Mouse (Mus musculus) hindbrain, embryonic 15.5 days (tissue): ENCODE results near the gene Zfp768. TPM values are rescaled to one million over a fixed set of nuclear protein-coding genes. Genes with fewer than 3 reads are reported as not detected.
A peak's percentile ranks its signal among the peaks of the same experiment; 100 is the strongest.
"Not testable (repeated sequence)": the region's sequence is repeated elsewhere in the genome, so short reads cannot be mapped to it uniquely, and the experiment has no call there.

ENCODE experiments used
- ATAC-seq: fragments of 200-750 bp; cut with Nextera tagmentation; 2 replicates; pipeline ENCODE4 v1.8.0; 2017; ENCODE audit warnings: low read depth, moderate number of reproducible peaks, moderate TSS enrichment; ENCODE audit not compliant: low FRiP score
- H3K27ac ChIP-seq: fragments of 300-500 bp; sonication (generic); replicated peaks from 2 replicates; pipeline ENCODE4 v1.5.1; 2015; ENCODE audit warnings: mild to moderate bottlenecking, inconsistent platforms
- H3K27me3 ChIP-seq: fragments of 300-500 bp; sonication (generic); 2 replicates; pipeline ENCODE4 v1.6.1; 2015; ENCODE audit warnings: control low read depth, inconsistent platforms
- H3K36me3 ChIP-seq: fragments of 300-500 bp; sonication (generic); 2 replicates; pipeline ENCODE4 v1.6.1; 2015; ENCODE audit warnings: control low read depth, inconsistent platforms
- H3K4me1 ChIP-seq: fragments of 300-500 bp; sonication (generic); replicated peaks from 2 replicates; pipeline ENCODE4 v1.6.1; 2015; ENCODE audit warnings: control low read depth, inconsistent platforms
- H3K4me2 ChIP-seq: fragments of 300-500 bp; sonication (generic); 2 replicates; pipeline ENCODE4 v1.6.1; 2015; ENCODE audit warnings: moderate library complexity, mild to moderate bottlenecking, inconsistent platforms
- H3K4me3 ChIP-seq: fragments of 300-500 bp; sonication (generic); 2 replicates; pipeline ENCODE4 v1.5.1; 2015; ENCODE audit warnings: mild to moderate bottlenecking, inconsistent platforms
- H3K9ac ChIP-seq: fragments of 300-500 bp; sonication (generic); 2 replicates; pipeline ENCODE4 v1.6.1; 2015; ENCODE audit warnings: inconsistent platforms
- H3K9me3 ChIP-seq: fragments of 300-500 bp; sonication (generic); 2 replicates; pipeline ENCODE4 v1.6.1; 2016; ENCODE audit warnings: control low read depth, inconsistent platforms
- WGBS: fragments of 180-500 bp; shearing (Covaris S2); methylation state at CpG from one replicate; pipeline ENCODE4 v1.1.7; 2015; 5-methylcytosine and 5-hydroxymethylcytosine counted together
- polyA plus RNA-seq: library from polyadenylated mRNA; unstranded; fragments of >200 nt; fragmentation: Nextera tagmentation; extraction: Ambion mirVana; gene quantifications from 2 replicates; pipeline ENCODE4 v1.2.1, GENCODE M21; 2015

The Zfp768 gene
- polyA plus RNA-seq, 1 experiment from 2014 or later: 20.4 TPM

DNA sequence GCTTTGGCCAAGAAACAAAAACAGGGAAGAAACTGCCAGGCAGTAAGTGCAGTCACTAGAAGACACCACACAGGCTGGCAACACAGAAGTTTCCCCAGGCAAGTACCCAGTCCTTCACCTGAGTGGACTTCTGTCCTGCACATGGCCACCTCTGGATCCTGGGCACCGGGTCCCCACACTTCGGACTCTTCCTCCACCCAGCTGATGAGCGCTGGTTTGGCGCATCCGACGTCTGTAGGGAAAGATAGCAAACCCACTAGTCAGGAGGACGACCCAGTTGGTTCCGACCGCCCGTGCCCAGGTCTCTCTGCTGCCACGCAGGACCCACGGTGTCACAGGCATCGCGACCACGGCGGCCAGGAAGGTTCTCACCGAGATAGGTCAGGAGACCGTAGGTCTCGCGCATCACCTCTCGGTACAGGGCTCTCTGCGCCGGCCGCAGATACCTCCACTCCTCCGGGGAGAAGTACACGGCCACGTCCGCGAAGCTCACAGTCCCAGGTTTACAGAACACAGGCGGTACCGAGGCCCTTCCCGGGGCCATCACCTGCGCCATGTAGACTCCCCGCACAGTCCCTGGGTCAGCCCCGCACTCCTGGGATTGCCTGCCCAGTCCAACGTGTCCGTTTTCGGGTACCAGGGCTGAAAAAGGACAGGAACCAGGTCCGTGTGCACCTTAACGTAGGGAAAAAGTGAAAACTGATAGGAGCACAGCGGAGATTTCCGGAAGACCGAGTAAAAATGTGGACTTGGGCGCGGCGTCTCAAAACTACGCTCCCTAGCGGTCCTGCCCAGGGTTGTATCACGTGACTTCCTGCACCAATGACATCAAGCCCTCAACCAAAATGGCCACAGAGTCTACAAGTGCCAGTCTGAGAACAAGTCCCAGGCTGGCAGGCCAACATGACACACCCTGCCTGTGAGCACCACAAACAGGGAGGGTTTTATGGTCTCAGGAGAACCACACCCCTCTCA lies 30.2 kb upstream of the Zfp768 start, which contains the start of gene Zfp747:
TSS of gene Zfp747 (minus strand) at position 780 of the 975 bp plus-strand sequence.
- not testable (repeated sequence) for H3K27me3 ChIP-seq, H3K4me1 ChIP-seq, H3K9me3 ChIP-seq, H3K36me3 ChIP-seq
- 3% methylated on average over 49 of the region's 49 CpGs for WGBS
- peak within 1 kb of the TSS; percentile 75 for H3K4me2 ChIP-seq
- ATAC-seq: peak; percentile 94
- peak within 1 kb of the TSS; percentile 64 for H3K9ac ChIP-seq
- peak within 1 kb of the TSS; percentile 63 for H3K27ac ChIP-seq
- H3K4me3 ChIP-seq: peak within 1 kb of the TSS; percentile 58

GRCm38 (mm10) chr7:127371870-127372269 lies 26.5 kb upstream of the Zfp768 start:
- WGBS: 81% methylated on average over 3 of the region's 3 CpGs
- H3K4me1 ChIP-seq, H3K9ac ChIP-seq, H3K4me3 ChIP-seq, H3K4me2 ChIP-seq, ATAC-seq, H3K9me3 ChIP-seq, H3K27ac ChIP-seq, H3K27me3 ChIP-seq, H3K36me3 ChIP-seq: not testable (repeated sequence)

GRCm38 (mm10) chr7:127371213-127371612 lies 25.8 kb upstream of the Zfp768 start:
- no peak overlapping the region for H3K27ac ChIP-seq
- peaks cover 9% of the 10 kb centered on the region; the same call in 1 of the 2 replicates for H3K36me3 ChIP-seq
- WGBS: 83% methylated on average over 2 of the region's 2 CpGs
- H3K4me1 ChIP-seq: peaks cover 4% of the 10 kb centered on the region; the same call in 1 of the 2 replicates
- H3K9me3 ChIP-seq: no peaks in the 10 kb centered on the region
- no peaks in the 10 kb centered on the region for H3K27me3 ChIP-seq
- H3K4me3 ChIP-seq: no peak overlapping the region
- no peak overlapping the region for H3K4me2 ChIP-seq
- no peak for ATAC-seq
- no peak overlapping the region for H3K9ac ChIP-seq

DNA sequence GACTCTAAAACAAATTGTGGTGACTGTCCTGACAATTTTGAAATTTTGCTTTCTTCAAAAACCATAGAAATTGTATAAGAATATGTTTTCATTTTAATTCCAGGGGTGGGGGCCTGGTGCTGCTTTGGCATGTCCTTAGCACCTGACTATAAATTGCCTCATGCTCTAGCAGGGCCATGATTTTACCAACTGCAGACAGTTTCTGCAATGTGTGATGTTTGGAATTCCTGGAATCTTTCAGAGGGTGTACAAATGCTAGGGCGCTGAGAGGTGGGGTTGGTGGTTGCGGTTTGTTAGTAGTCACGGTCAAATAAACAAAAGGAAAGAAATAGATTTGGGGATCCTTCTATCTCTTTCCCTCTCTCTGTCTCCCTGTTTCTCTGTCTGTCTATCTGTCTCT lies 20.9 kb upstream of the Zfp768 start:
- no peaks in the 10 kb centered on the region for H3K36me3 ChIP-seq
- peaks cover 14% of the 10 kb centered on the region for H3K4me1 ChIP-seq
- no peak overlapping the region for H3K9ac ChIP-seq
- H3K4me2 ChIP-seq: no peak overlapping the region
- no peak for ATAC-seq
- H3K9me3 ChIP-seq: no peaks in the 10 kb centered on the region
- no peak overlapping the region for H3K4me3 ChIP-seq
- no peak overlapping the region for H3K27ac ChIP-seq
- 89% methylated on average over 3 of the region's 3 CpGs for WGBS
- H3K27me3 ChIP-seq: no peaks in the 10 kb centered on the region; the same call in 1 of the 2 replicates

DNA sequence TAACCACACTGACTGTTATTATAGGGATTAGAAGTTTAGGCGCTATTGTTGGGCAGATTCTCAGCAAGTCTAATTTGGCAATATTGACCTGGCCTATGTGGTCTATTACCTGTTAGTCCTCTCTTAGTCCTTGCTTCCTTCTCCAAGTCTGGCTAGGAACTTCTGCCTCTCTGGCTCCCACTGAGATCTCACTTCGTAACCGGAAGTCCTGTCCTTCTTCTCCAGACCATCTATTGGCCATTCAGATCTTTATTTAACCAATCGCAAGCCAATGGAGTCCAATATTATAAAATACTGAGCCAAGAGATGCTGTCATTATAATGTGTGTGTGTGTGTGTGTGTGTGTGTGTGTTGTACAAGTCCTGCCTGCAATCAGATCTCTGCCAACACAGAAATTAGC lies 18.8 kb upstream of the Zfp768 start:
- Histone ChIP-seq H3K36me3 (no peaks in the 10 kb centered on the region), H3K4me1 (peaks cover 14% of the 10 kb centered on the region), H3K9me3 (no peaks in the 10 kb centered on the region), H3K27ac (no peak overlapping the region), H3K4me3 (peak overlapping the region; percentile 38), H3K9ac (peak overlapping the region; percentile 46; the same call in 1 of the 2 replicates), H3K27me3 (peaks cover 4% of the 10 kb centered on the region; the same call in 1 of the 2 replicates), H3K4me2 (peak overlapping the region; percentile 72)
- WGBS: 42% methylated on average over 4 of the region's 4 CpGs
- no peak for ATAC-seq

DNA sequence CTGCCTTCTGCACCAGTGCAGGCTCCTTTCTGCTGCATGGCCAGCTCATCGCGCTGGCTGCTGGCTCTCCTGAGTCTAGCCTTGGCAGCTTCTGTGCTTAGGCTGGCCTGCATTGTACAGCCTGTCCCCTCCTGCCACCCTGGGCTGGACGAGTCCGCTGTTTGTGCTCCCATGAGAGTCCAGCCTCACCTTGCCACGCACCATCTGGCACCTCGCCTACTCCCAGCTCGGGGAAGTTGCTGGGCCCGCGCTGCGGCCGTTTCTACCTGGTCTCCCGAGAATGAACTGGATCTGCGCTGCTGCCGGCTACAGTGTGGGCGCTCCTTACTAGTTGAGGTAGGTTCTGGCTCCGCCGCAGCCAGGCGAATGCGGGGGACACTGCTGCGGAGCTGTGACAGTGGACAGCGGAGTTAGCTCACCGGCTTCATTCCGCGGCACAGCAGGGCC lies 18.1 kb upstream of the Zfp768 start:
- 2% methylated on average over 24 of the region's 24 CpGs for WGBS
- peak overlapping the region; percentile 72 for H3K4me2 ChIP-seq
- H3K4me3 ChIP-seq: peak overlapping the region; percentile 38
- no peaks in the 10 kb centered on the region for H3K36me3 ChIP-seq
- peak overlapping the region; percentile 46 for H3K9ac ChIP-seq
- H3K27ac ChIP-seq: peak overlapping the region; percentile 61
- peak; percentile 74 for ATAC-seq
- peaks cover 14% of the 10 kb centered on the region for H3K4me1 ChIP-seq
- H3K27me3 ChIP-seq: peaks cover 4% of the 10 kb centered on the region; the same call in 1 of the 2 replicates
- no peaks in the 10 kb centered on the region for H3K9me3 ChIP-seq

DNA sequence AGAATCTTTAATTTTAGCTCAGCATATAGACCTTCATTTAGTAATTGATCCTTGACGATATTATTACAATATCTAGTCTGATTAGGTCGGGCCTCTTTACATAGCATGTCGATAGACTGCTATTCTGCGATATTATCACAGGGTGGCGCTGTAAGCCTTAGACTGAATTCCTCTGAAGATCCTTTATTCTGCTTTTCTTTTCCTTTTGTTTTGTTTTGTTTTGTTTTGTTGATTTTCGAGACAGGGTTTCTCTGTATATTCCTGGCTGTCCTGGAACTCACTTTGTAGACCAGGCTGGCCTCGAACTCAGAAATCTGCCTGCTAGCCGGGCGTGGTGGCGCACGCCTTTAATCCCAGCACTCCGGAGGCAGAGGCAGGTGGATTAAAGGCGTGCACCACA lies 17.0 kb upstream of the Zfp768 start:
- not testable (repeated sequence) for H3K27ac ChIP-seq, H3K27me3 ChIP-seq, H3K36me3 ChIP-seq, H3K9me3 ChIP-seq, ATAC-seq
- 16% methylated on average over 13 of the region's 13 CpGs for WGBS
- H3K4me2 ChIP-seq: peak overlapping the region; percentile 44
- H3K9ac ChIP-seq: peak overlapping the region; percentile 13; the same call in 1 of the 2 replicates
- peak overlapping the region; percentile 21; the same call in 1 of the 2 replicates for H3K4me3 ChIP-seq
- H3K4me1 ChIP-seq: peaks cover 14% of the 10 kb centered on the region

GRCm38 (mm10) chr7:127361449-127361848 lies 16.1 kb upstream of the Zfp768 start:
- Histone ChIP-seq H3K4me1 (peaks cover 14% of the 10 kb centered on the region), H3K9ac (no peak overlapping the region), H3K4me2 (no peak overlapping the region), H3K9me3 (no peaks in the 10 kb centered on the region), H3K4me3 (no peak overlapping the region), H3K27me3 (peaks cover 13% of the 10 kb centered on the region), H3K27ac (no peak overlapping the region), H3K36me3 (no peaks in the 10 kb centered on the region)
- no peak for ATAC-seq
- 54% methylated on average over 13 of the region's 13 CpGs for WGBS

- Histone ChIP-seq H3K9ac (no peak overlapping the region), H3K36me3 (no peaks in the 10 kb centered on the region), H3K4me1 (peaks cover 14% of the 10 kb centered on the region), H3K27me3 (peaks cover 13% of the 10 kb centered on the region), H3K4me2 (no peak overlapping the region), H3K4me3 (no peak overlapping the region), H3K9me3 (no peaks in the 10 kb centered on the region), H3K27ac (no peak overlapping the region)
- ATAC-seq: no peak
- WGBS: 85% methylated on average over 4 of the region's 4 CpGs
Measured at GRCm38 (mm10) chr7:127360265-127360664, 14.9 kb upstream of the Zfp768 start.

- H3K36me3 ChIP-seq: no peaks in the 10 kb centered on the region
- 73% methylated on average over 4 of the region's 4 CpGs for WGBS
- no peak overlapping the region for H3K27ac ChIP-seq
- no peaks in the 10 kb centered on the region for H3K9me3 ChIP-seq
- peaks cover 13% of the 10 kb centered on the region for H3K27me3 ChIP-seq
- H3K4me1 ChIP-seq: peaks cover 3% of the 10 kb centered on the region
- H3K4me3 ChIP-seq: no peak overlapping the region
- no peak overlapping the region for H3K4me2 ChIP-seq
- no peak for ATAC-seq
- H3K9ac ChIP-seq: no peak overlapping the region
Measured at GRCm38 (mm10) chr7:127358472-127358871, 13.1 kb upstream of the Zfp768 start.

DNA sequence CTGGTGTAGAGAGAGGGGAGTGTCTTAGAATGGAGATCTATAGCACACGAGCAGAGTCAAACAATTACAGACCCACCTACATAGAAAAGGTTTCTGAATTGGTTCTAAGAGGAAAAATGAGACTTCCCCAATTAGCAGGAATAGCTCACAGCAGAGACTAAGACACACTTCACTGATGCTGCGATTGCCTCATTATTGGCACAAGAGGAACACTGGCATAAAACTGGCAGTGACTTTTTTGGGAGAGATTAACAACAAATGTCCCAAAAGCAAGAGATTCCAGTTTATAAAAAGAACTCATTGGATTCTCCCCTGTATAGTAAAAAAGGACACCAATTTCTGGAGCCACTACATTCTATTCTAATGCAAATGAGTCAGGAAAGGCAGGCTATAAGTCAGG lies 12.5 kb upstream of the Zfp768 start:
- Histone ChIP-seq H3K36me3 (no peaks in the 10 kb centered on the region), H3K9me3 (no peaks in the 10 kb centered on the region), H3K4me1 (no peaks in the 10 kb centered on the region; the same call in 1 of the 2 replicates), H3K4me2 (no peak overlapping the region), H3K4me3 (no peak overlapping the region), H3K27me3 (peaks cover 13% of the 10 kb centered on the region), H3K27ac (no peak overlapping the region), H3K9ac (no peak overlapping the region)
- no peak for ATAC-seq
- WGBS: 64% methylated on average over 2 of the region's 2 CpGs

- no peak overlapping the region for H3K4me3 ChIP-seq
- no peaks in the 10 kb centered on the region for H3K4me1 ChIP-seq
- H3K9me3 ChIP-seq: no peaks in the 10 kb centered on the region
- H3K36me3 ChIP-seq: no peaks in the 10 kb centered on the region
- H3K4me2 ChIP-seq: no peak overlapping the region
- H3K27ac ChIP-seq: no peak overlapping the region
- H3K9ac ChIP-seq: no peak overlapping the region
- no peak for ATAC-seq
- WGBS: 64% methylated on average over 3 of the region's 3 CpGs
- H3K27me3 ChIP-seq: peaks cover 13% of the 10 kb centered on the region
Measured at GRCm38 (mm10) chr7:127355796-127356195, 10.4 kb upstream of the Zfp768 start.
